Mouse (Mus musculus) ES-E14 (cell line): ENCODE data around the gene Arhgap44.

ENCODE experiments used
- HCFC1 ChIP-seq: IDR thresholded peaks from 2 replicates; pipeline ENCODE4 v1.6.1; 2012; ENCODE audit warnings: low read length, inconsistent platforms, borderline replicate concordance; ENCODE audit not compliant: insufficient read depth
- MAFK ChIP-seq: IDR thresholded peaks from 2 replicates; pipeline ENCODE4 v1.6.1; 2014; ENCODE audit warnings: mild to moderate bottlenecking, low read depth, low read length, inconsistent platforms; ENCODE audit not compliant: insufficient read depth

DNA sequence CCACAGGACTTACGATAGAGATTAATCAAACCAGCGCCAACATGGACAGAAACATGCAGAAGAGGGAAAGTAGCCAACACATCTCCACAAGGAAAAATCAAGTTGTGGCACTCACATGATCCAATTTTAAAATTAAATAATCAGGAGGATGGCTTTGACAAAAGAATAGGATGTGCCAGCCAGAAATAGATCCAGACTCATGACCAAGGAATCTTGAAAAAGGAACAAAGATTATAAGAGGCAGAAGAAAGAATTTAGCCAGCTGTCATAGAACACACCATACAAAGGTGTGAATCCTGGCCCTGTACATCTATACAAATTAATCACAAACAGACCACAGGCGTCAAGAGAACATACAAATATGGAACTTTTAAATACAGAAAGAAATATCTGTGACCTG, 82.5 kb downstream of the Arhgap44 start:
- TF ChIP-seq HCFC1 = no peak
- TF ChIP-seq MAFK = no peak
